Comparison of ENCODE assay signal across 8 mouse cellular contexts in genomic region chr16:28841102-28841501, GRCm38 (mm10).
DNase-seq lines count a peak whose midpoint lies in the region; ATAC-seq and TF ChIP-seq lines count a peak whose summit lies in the region.

No protein-coding gene starts in this region.

- peak; percentile 16 for DNase-seq in adrenal gland, postnatal 14 days
- DNase-seq in adrenal gland, adult 8-10 months = no peak
- peak; percentile 59 for DNase-seq in brain, adult 2 months (ENCODE audit: low read depth, low spot score)
- peak; percentile 68 for DNase-seq in mesoderm, embryonic 11.5 days (ENCODE audit: low read depth, low spot score)
- DNase-seq in ovary, postnatal 14 days (ENCODE audit: low spot score) = no peak
- no peak for DNase-seq in left cerebral cortex, adult 2 months (ENCODE audit: extremely low spot score in 1 of 2, low spot score in 2 of 2)

- intact Hi-C loops in left cerebral cortex, adult 2 months (cut with DNase I) = loop anchor here (2.0 to 10.0 kb wide), 2 partner anchors 192 to 374 kb away; no protein-coding TSS in a partner anchor

- H3K27me3 ChIP-seq in hindbrain, embryonic 16.5 days (replicated peaks; ENCODE audit: control insufficient read depth, insufficient read depth, low read length) = no peaks in the 10 kb centered on the region; the same call in 1 of the 2 replicates
- no peaks in the 10 kb centered on the region for H3K27me3 ChIP-seq in liver, embryonic 12.5 days (replicated peaks)

- peak overlapping the region; percentile 14; the same call in 1 of the 2 replicates for H3K4me2 ChIP-seq in hindbrain, embryonic 16.5 days (ENCODE audit: low read length)
- H3K4me2 ChIP-seq in liver, embryonic 12.5 days = no peak overlapping the region

- H3K4me3 ChIP-seq in hindbrain, embryonic 16.5 days (ENCODE audit: low read length) = no peak overlapping the region
- no peak overlapping the region for H3K4me3 ChIP-seq in liver, embryonic 12.5 days
- H3K4me3 ChIP-seq in left cerebral cortex, adult 2 months = no peak overlapping the region

- H3K27ac ChIP-seq in hindbrain, embryonic 16.5 days (ENCODE audit: low read depth, low read length) = no peak overlapping the region
- no peak overlapping the region for H3K27ac ChIP-seq in liver, embryonic 12.5 days
- H3K27ac ChIP-seq in left cerebral cortex, adult 2 months = no peak overlapping the region

- no peaks in the 10 kb centered on the region for H3K36me3 ChIP-seq in hindbrain, embryonic 16.5 days (ENCODE audit: control insufficient read depth, insufficient read depth, low read length)
- H3K36me3 ChIP-seq in liver, embryonic 12.5 days = no peaks in the 10 kb centered on the region

- H3K9me3 ChIP-seq in hindbrain, embryonic 16.5 days (ENCODE audit: control insufficient read depth, low read length) = no peaks in the 10 kb centered on the region
- no peaks in the 10 kb centered on the region for H3K9me3 ChIP-seq in liver, embryonic 12.5 days (replicated peaks)

- no peak overlapping the region for H3K9ac ChIP-seq in hindbrain, embryonic 16.5 days (ENCODE audit: low read depth, low read length)
- no peak overlapping the region for H3K9ac ChIP-seq in liver, embryonic 12.5 days

- no peak; the same call in 1 of the 2 replicates for TF ChIP-seq CTCF in left cerebral cortex, adult 2 months (IDR thresholded peaks at IDR 0.05)

- WGBS in hindbrain, embryonic 16.5 days = 10% methylated on average over 11 of the region's 11 CpGs
- 59% methylated on average over 11 of the region's 11 CpGs for WGBS in liver, embryonic 12.5 days (ENCODE audit: insufficient replicate concordance)

- H3K4me1 ChIP-seq in hindbrain, embryonic 16.5 days (ENCODE audit: control insufficient read depth, insufficient read depth, low read depth, low read length) = peaks cover 21% of the 10 kb centered on the region
- no peaks in the 10 kb centered on the region for H3K4me1 ChIP-seq in liver, embryonic 12.5 days

- peak; percentile 62 for ATAC-seq in hindbrain, embryonic 16.5 days
- ATAC-seq in liver, embryonic 12.5 days = no peak

Comparison
In these comparisons a context has a peak if more than half of its experiments do, and no peak if none do; other contexts are left out.
1. DNase-seq: peak in adrenal gland, postnatal 14 days (single experiment), brain, adult 2 months (single experiment) and mesoderm, embryonic 11.5 days (single experiment); none in adrenal gland, adult 8-10 months (single experiment), ovary, postnatal 14 days (single experiment) and left cerebral cortex, adult 2 months (0 of 2).